Mouse (Mus musculus) embryonic facial prominence, embryonic 15.5 days (tissue): Measurements from ENCODE around the gene Git1. TPM values are rescaled to one million over a fixed set of nuclear protein-coding genes. Genes with fewer than 3 reads are reported as not detected.

ENCODE experiments used
- ATAC-seq: fragments of 200-750 bp; cut with Nextera tagmentation; 2 replicates; pipeline ENCODE4 v1.8.0; 2017; ENCODE audit warnings: low read depth, moderate TSS enrichment; ENCODE audit not compliant: insufficient number of reproducible peaks, low FRiP score, low TSS enrichment
- H3K27ac ChIP-seq: fragments of 300-500 bp; sonication (generic); replicated peaks from 2 replicates; pipeline ENCODE4 v1.5.1; 2015; ENCODE audit warnings: mild to moderate bottlenecking, inconsistent platforms
- H3K27me3 ChIP-seq: fragments of 300-500 bp; sonication (generic); 2 replicates; pipeline ENCODE4 v1.6.1; 2015; ENCODE audit warnings: inconsistent platforms
- H3K36me3 ChIP-seq: fragments of 300-500 bp; sonication (generic); 2 replicates; pipeline ENCODE4 v1.6.1; 2015; ENCODE audit warnings: mild to moderate bottlenecking, inconsistent platforms
- H3K4me1 ChIP-seq: fragments of 300-500 bp; sonication (generic); 2 replicates; pipeline ENCODE4 v1.6.1; 2015; ENCODE audit warnings: inconsistent platforms
- H3K4me2 ChIP-seq: fragments of 300-500 bp; sonication (generic); replicated peaks from 2 replicates; pipeline ENCODE4 v1.6.1; 2015; ENCODE audit warnings: mild to moderate bottlenecking, inconsistent platforms
- H3K4me3 ChIP-seq: fragments of 300-500 bp; sonication (generic); replicated peaks from 2 replicates; pipeline ENCODE4 v1.5.1; 2015; ENCODE audit warnings: mild to moderate bottlenecking, inconsistent platforms
- H3K9ac ChIP-seq: fragments of 300-500 bp; sonication (generic); 2 replicates; pipeline ENCODE4 v1.6.1; 2015; ENCODE audit warnings: inconsistent platforms
- H3K9me3 ChIP-seq: fragments of 300-500 bp; sonication (generic); replicated peaks from 2 replicates; pipeline ENCODE4 v1.6.1; 2016; ENCODE audit warnings: inconsistent platforms
- WGBS: fragments of 180-500 bp; shearing (Covaris S2); methylation state at CpG from one replicate; pipeline ENCODE4 v1.1.7; 2015; 5-methylcytosine and 5-hydroxymethylcytosine counted together
- polyA plus RNA-seq: library from polyadenylated mRNA; unstranded; fragments of >200 nt; fragmentation: Nextera tagmentation; extraction: Ambion mirVana; gene quantifications from 2 replicates; pipeline ENCODE4 v1.2.1, GENCODE M21; 2015

Gene Git1
- polyA plus RNA-seq, 1 experiment from 2014 or later = 11.7 TPM

DNA sequence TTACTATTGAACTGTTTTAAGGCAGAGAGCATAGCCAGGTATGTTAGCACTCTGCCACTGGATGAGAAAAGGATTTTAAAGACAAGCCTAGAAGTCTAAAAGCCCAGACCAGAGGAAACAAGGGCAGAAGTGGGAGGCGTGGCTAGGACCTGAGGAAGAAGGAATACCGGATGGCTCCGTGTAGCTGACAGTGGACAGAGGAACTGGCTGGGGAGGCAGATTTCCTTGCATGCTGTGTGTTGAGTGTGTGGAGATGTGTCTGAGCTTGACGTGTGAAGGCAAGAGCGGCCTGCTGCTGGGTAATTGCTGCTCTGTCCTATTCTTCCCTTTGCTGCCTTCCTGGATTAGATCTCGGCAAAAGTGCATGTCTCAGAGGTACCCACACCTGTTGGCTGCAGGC is 9.1 kb downstream of the Git1 start:
- no peak for ATAC-seq
- Histone ChIP-seq H3K36me3 (peaks cover 79% of the 10 kb centered on the region), H3K4me2 (no peak overlapping the region), H3K27me3 (no peaks in the 10 kb centered on the region), H3K4me1 (peaks cover 53% of the 10 kb centered on the region), H3K9ac (no peak overlapping the region), H3K27ac (no peak overlapping the region; the same call in 1 of the 2 replicates), H3K4me3 (no peak overlapping the region), H3K9me3 (no peaks in the 10 kb centered on the region)
- 77% methylated on average over 6 of the region's 6 CpGs for WGBS

DNA sequence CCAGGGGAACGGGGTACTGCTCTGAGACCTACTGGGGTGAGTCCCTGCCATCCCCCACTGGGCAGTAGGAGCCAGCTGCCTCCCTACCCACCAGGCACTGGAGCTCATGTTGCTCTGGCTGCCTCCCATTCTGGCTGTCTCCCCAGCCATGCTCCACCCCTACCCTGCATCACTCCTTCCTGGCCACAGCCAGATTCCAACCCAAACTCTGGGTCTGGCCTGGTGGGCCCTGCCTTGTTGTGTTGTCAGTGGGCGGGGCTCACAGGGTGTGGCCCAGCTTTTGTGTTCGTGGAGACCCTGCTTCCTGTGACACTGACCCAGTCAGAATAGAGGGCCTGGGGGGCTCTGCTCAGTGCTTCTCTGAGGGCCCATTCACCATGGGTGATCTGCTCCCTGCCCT is 10.1 kb downstream of the Git1 start:
- WGBS = 61% methylated on average over 3 of the region's 3 CpGs
- Histone ChIP-seq H3K36me3 (peaks cover 80% of the 10 kb centered on the region), H3K4me3 (no peak overlapping the region), H3K4me1 (peaks cover 54% of the 10 kb centered on the region), H3K27ac (no peak overlapping the region; the same call in 1 of the 2 replicates), H3K9ac (no peak overlapping the region), H3K27me3 (no peaks in the 10 kb centered on the region), H3K4me2 (no peak overlapping the region), H3K9me3 (no peaks in the 10 kb centered on the region)
- peak; percentile 52 for ATAC-seq

DNA sequence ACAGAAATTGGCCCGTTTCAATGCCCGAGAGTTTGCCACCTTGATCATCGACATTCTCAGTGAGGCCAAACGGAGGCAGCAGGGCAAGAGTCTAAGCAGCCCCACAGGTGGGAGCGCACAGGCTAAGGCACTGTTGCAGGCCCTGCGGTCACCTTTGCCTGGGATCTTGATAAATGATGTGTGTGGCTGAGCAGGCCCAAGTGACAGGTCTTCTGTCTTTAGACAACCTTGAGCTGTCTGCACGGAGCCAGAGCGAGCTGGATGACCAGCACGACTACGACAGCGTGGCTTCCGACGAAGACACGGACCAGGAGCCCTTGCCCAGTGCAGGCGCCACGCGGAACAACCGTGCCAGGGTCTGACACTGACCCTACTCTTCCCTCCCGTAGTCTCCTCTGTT is 11.0 kb downstream of the Git1 start:
- WGBS = 94% methylated on average over 19 of the region's 19 CpGs
- no peak for ATAC-seq
- H3K9me3 ChIP-seq = no peaks in the 10 kb centered on the region
- H3K36me3 ChIP-seq = peaks cover 75% of the 10 kb centered on the region
- H3K4me3 ChIP-seq = no peak overlapping the region
- H3K27ac ChIP-seq = 0 out of 2 replicates have a peak overlapping the region, but pooled peaks have one; percentile 35
- H3K4me1 ChIP-seq = peaks cover 52% of the 10 kb centered on the region
- no peak overlapping the region for H3K4me2 ChIP-seq
- no peak overlapping the region for H3K9ac ChIP-seq
- H3K27me3 ChIP-seq = no peaks in the 10 kb centered on the region

DNA sequence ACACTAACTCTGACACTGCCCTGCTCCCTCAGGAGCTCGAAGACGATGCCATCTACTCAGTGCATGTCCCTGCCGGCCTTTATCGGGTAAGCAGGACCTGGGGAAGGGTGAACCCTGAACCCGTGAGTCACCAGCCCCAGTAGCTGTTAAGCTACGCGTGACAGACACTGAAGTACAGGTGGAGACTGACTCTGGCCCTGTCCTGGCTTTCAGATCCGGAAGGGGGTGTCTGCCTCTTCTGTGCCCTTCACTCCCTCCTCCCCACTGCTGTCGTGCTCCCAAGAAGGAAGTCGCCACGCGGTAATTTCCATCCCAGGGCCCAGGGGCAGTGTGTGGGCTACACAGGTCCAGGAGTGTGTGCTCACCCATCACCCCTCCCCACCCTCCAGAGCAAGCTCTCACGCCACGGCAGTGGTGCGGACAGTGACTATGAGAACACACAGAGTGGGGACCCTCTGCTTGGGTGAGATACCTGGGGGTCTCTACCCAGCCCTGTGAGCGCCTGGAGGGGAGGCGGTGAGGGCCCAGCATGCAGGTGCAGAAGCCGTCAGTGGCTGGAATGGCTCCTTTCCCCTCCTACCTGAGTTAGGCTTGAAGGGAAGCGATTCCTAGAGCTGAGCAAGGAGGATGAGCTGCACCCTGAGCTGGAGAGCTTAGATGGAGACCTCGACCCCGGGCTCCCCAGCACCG is 12.1 kb downstream of the Git1 start:
- WGBS = 86% methylated on average over 22 of the region's 22 CpGs
- peaks cover 41% of the 10 kb centered on the region for H3K4me1 ChIP-seq
- H3K36me3 ChIP-seq = peaks cover 70% of the 10 kb centered on the region
- no peak overlapping the region for H3K9ac ChIP-seq
- no peak for ATAC-seq
- no peak overlapping the region for H3K4me3 ChIP-seq
- H3K27me3 ChIP-seq = no peaks in the 10 kb centered on the region
- 0 out of 2 replicates have a peak overlapping the region, but pooled peaks have one; percentile 22 for H3K27ac ChIP-seq
- no peak overlapping the region for H3K4me2 ChIP-seq
- no peaks in the 10 kb centered on the region for H3K9me3 ChIP-seq

DNA sequence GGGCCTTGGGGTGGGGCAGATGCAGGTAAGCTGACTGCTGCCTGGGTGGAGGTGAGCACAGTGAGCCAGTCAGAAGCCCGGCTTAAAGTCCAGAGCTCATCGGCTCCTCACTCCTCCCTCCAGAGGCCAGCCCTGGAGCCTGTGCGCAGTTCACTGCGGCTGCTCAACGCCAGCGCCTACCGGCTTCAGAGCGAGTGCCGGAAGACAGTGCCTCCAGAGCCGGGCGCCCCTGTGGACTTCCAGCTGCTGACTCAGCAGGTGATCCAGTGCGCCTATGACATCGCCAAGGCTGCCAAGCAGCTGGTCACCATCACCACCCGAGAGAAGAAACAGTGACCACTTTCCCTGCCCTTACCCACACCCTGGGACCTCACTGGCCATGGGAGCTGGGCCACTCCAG is 12.9 kb downstream of the Git1 start:
- no peak overlapping the region for H3K4me3 ChIP-seq
- 82% methylated on average over 14 of the region's 14 CpGs for WGBS
- no peak for ATAC-seq
- no peak overlapping the region for H3K27ac ChIP-seq
- H3K4me1 ChIP-seq = peaks cover 38% of the 10 kb centered on the region
- no peaks in the 10 kb centered on the region for H3K27me3 ChIP-seq
- H3K4me2 ChIP-seq = no peak overlapping the region
- H3K9me3 ChIP-seq = no peaks in the 10 kb centered on the region
- H3K9ac ChIP-seq = no peak overlapping the region
- H3K36me3 ChIP-seq = peaks cover 63% of the 10 kb centered on the region

DNA sequence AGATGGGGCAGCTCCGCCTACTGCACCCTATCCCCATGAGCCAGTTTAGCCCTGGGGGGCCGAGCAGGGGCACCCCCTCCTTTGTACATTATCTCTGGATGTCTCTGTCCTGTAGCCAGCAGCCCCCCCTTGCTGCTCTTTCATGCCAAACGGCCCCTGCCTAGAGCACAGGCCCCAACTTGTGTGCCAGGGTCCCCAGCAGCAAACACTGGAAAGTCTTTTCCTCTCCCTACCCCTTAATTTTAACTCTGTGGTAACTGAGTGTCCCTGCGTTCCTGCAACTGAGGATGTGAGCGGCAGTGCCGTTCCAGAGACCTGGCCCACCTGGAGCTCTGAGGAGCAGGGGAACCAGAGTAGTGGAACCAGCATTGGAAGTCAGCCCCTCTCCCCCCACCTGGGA is 13.6 kb downstream of the Git1 start:
- Histone ChIP-seq H3K36me3 (peaks cover 62% of the 10 kb centered on the region), H3K4me1 (peaks cover 44% of the 10 kb centered on the region), H3K27me3 (no peaks in the 10 kb centered on the region), H3K4me2 (no peak overlapping the region), H3K27ac (peak overlapping the region; percentile 60; the same call in 1 of the 2 replicates), H3K9me3 (no peaks in the 10 kb centered on the region), H3K4me3 (no peak overlapping the region), H3K9ac (no peak overlapping the region)
- WGBS = 56% methylated on average over 6 of the region's 6 CpGs
- no peak for ATAC-seq

DNA sequence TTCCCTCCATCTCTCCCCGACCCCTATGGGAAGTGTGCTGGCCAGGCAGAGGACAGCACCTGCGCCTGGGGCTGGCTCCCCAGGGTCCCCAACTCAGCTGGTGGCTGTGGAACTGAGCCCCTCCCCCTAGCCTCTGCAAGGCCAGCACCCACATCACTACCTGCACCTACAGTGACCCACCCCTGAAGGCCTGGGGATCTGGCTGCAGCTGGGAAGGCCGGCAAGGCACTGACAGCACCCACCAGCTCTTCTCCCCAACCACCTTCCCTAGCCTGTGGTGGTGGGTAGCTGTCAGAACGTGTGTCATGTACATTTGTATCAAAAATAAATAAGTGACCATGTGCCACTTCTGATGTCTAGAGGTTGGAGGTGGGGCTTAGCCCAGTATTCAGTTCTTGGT is 14.1 kb downstream of the Git1 start:
- WGBS = 74% methylated on average over 4 of the region's 4 CpGs
- peaks cover 48% of the 10 kb centered on the region for H3K4me1 ChIP-seq
- no peak overlapping the region for H3K4me2 ChIP-seq
- no peak for ATAC-seq
- no peaks in the 10 kb centered on the region for H3K9me3 ChIP-seq
- H3K27ac ChIP-seq = peak overlapping the region; percentile 60
- no peaks in the 10 kb centered on the region for H3K27me3 ChIP-seq
- no peak overlapping the region for H3K4me3 ChIP-seq
- peaks cover 58% of the 10 kb centered on the region for H3K36me3 ChIP-seq
- no peak overlapping the region for H3K9ac ChIP-seq

DNA sequence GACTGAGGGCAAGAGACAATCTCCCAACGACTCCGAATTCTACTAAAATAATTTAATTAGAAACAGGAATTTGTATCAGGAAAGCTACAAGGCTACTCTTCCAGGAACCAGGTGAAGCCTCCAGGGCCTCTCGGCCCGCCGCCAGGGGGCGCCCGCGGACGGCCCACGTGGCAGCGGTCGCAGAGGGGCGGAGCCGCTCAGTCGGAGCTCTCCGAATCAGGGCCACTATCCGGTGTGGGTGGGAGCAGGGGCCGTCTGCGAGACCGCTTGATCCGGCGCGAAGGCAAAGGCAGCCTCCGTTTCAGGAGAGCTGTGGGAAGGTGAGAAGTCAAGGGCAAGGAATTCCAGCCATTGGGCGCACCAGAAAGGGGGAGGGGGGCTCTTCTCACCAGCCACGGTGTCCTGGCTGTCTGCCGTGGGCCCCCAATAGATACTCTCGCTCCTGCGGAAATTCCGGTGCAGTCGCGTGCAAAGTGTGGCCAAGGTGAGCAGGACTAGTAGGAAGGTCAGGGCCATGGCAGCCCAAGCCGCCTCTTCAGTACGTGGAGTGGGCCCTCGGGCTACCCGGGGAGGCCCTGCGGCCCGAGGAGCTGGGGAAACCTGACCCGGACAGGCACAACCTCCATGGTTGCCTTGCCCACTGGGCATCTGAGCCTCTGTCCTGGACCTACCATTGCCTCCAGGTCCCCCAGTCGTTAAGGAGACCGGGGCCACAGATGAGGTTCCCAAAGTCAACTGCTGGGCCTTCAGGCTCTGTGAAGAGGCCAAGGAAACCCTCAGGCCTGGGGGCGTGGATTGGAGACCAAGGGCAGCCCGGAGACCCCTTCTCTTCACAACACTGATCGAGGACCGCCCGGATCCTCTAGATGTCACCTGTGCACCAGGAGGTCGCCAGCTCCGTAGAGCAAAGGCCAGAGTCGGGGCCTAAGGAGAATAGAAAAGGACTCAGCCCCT is 15.0 kb downstream of the Git1 start:
- ATAC-seq = peak; percentile 44
- H3K27ac ChIP-seq = peak overlapping the region; percentile 60
- peaks cover 42% of the 10 kb centered on the region for H3K4me1 ChIP-seq
- H3K27me3 ChIP-seq = no peaks in the 10 kb centered on the region
- peak overlapping the region; percentile 39 for H3K4me3 ChIP-seq
- WGBS = 17% methylated on average over 49 of the region's 49 CpGs
- peaks cover 49% of the 10 kb centered on the region for H3K36me3 ChIP-seq
- H3K9ac ChIP-seq = peak overlapping the region; percentile 26; the same call in 1 of the 2 replicates
- H3K9me3 ChIP-seq = no peaks in the 10 kb centered on the region
- H3K4me2 ChIP-seq = peak overlapping the region; percentile 73

DNA sequence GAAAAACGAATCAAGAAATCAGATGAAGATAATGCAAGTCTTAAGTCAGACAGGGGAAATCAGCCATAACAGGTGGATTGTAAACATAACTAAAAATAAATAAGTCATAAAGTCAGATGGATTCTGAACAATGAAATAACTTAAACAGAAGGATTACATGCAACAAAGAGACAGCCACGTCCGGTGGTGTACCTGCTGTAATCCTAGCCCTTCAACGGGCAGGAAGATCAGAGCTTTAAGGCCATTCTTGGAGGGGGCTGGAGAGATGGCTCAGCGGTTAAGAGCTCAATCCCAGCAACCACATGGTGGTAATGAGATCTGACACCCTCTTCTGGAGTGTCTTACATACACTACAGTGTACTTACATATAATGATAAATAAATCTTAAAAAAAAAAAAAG is 18.0 kb downstream of the Git1 start:
- WGBS = 76% methylated on average over 5 of the region's 5 CpGs
- no peak for ATAC-seq
- H3K9me3 ChIP-seq = no peaks in the 10 kb centered on the region
- peak overlapping the region; percentile 11 for H3K4me2 ChIP-seq
- H3K4me1 ChIP-seq = peaks cover 64% of the 10 kb centered on the region
- no peak overlapping the region for H3K4me3 ChIP-seq
- H3K27me3 ChIP-seq = peaks cover 17% of the 10 kb centered on the region
- no peak overlapping the region for H3K27ac ChIP-seq
- H3K36me3 ChIP-seq = peaks cover 19% of the 10 kb centered on the region
- no peak overlapping the region for H3K9ac ChIP-seq

DNA sequence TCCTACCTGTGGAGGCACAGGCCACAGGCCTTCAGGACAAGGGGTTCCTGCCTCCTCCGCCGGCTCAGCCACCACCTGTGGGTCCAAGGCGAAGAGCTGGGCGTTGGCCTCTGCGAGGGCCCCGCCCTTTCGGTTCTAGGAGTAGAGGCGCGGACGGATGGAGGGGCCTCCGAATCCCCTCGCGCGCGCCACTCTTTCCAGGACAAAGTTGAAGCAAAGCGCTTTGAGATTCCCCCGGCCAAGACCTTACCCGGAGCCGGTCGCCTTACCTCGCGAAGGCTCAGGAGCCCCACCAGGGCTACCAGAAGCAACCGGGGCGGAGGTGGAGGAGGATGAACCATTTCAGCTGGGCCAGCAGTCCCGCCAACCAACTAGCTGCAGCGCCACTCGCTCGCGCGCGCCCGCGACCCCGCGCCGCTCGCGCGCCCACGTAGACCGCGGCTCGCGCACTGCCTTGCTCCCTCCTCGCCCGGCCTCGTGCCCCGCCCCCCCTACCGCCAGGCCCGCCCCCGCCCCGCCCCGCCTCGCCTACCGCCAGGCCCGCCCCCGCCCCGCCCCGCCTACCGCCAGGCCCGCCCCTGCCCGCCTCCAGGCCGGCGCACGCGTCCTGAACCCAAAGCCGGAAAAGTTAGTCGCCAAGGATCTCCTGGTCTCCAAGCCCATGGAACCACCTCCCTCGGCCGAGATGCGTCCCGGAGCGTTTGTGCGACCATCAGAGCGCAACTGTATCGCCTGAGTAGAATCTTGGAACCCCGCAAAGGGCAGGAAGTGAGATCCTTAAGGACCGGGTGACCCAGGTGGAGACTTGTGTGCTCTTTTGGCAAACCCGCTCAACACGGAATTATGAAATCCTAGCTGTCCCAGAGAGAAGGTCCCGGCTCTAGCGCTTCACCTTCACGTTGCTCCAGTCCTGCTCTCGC is 19.8 kb downstream of the Git1 start:
- peak; percentile 79 for ATAC-seq
- Histone ChIP-seq H3K27ac (peak overlapping the region; percentile 85), H3K9ac (peak overlapping the region; percentile 76), H3K36me3 (0 out of 2 replicates have a peak, but pooled peaks cover 6% of the 10 kb centered on the region), H3K4me2 (peak overlapping the region; percentile 90), H3K27me3 (peaks cover 31% of the 10 kb centered on the region), H3K4me1 (peaks cover 52% of the 10 kb centered on the region), H3K4me3 (peak overlapping the region; percentile 76), H3K9me3 (no peaks in the 10 kb centered on the region)
- under 1% methylated on average over 73 of the region's 84 CpGs for WGBS
